Mouse (Mus musculus): ENCODE measurements around the gene Topbp1.

Topbp1 gene

GRCm38 (mm10) chr9:103386573-103386972, 81.6 kb downstream of the Topbp1 start:
- DNase-seq (ENCODE audit: low spot score in 2 of 2), result no peak

GRCm38 (mm10) chr9:103387011-103387653, 82.1 kb downstream of the Topbp1 start:
- no peak for DNase-seq (ENCODE audit: low spot score in 2 of 2)

GRCm38 (mm10) chr9:103389261-103389660, 84.2 kb downstream of the Topbp1 start:
- DNase-seq (ENCODE audit: low spot score in 2 of 2), result no peak

GRCm38 (mm10) chr9:103391796-103392372, 86.9 kb downstream of the Topbp1 start:
- DNase-seq (ENCODE audit: low spot score in 2 of 2), result no peak

GRCm38 (mm10) chr9:103393256-103393655, 88.2 kb downstream of the Topbp1 start:
- no peak for DNase-seq (ENCODE audit: low spot score in 2 of 2)

- DNase-seq (ENCODE audit: low spot score in 2 of 2), result no peak
These were observed 93.6 kb downstream of the Topbp1 start for GRCm38 (mm10) chr9:103398509-103399157.
